Mouse (Mus musculus) left cerebral cortex, adult 9 months (tissue): ENCODE data around the gene Cipc.

ENCODE experiments used
- DNase-seq, 2 experiments: peaks; one replicate each; pipeline ENCODE4 v3.0.0; 2022; ENCODE audit warnings: low spot score in 2 of 2

Gene Cipc

GRCm38 (mm10) chr12:86960138-86960537 is 13.3 kb downstream of the Cipc start:
- no peak for DNase-seq

DNA sequence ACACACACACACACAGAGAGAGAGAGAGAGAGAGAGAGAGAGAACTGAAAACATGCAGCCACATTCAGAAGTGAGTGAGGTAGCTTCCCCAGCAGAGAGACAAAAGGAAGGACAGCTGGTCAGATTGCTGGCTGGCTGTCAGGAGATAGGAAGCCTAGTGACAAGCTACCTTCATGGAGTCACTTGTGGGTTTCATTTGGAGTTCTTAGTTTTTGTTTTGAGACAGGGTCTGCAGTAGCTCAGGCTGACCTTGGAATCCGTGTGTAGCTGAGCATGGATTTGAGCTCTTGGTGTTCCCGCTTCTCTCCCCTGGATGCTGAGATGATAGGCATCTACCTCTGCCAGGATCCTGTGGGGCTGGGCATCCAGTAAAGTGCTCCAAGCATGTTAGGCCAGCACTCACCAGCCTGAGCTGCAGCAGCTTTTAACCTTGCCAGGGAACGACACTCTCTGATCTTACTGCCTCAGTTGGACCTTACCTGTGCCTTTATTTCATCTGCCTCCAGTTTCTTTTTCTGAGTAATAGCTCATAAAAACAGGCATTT is 14.0 kb downstream of the Cipc start:
- DNase-seq = no peak

DNA sequence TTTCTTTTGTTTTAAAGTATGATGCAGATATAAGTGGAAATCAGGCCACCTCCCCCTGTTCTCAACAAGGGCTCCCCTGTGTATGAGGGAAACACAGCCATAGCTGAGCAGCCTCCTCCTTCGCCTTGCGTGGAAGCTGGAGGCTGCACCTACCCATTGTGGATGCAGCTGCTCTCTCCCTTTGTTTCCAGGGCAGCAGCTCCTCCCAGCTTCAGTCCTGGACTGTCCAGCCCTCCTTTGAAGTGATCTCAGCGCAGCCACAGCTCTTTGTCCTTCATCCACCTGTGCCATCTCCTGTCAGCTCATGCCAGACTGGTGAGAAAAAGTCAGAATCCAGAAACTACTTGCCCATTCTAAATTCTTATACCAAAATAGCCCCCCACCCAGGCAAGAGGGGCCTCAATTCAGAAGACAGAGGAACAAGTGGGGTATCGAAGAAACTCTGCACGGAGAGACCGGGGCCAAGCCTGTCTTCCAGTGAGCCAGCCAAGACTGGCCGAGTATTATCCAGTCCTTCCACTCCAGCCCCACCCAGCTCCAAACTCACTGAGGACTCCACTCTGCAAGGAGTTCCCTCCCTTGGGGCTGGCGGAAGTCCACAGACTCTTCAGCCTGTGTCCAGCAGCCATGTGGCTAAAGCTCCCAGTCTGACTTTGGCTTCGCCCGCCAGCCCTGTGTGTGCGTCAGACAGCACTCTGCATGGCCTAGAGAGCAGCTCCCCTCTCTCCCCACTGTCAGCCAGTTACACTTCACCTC is 14.9 kb downstream of the Cipc start:
- no peak for DNase-seq

GRCm38 (mm10) chr12:86964278-86965057 is 17.6 kb downstream of the Cipc start:
- no peak for DNase-seq

GRCm38 (mm10) chr12:86965237-86965799 is 18.5 kb downstream of the Cipc start:
- DNase-seq = no peak

DNA sequence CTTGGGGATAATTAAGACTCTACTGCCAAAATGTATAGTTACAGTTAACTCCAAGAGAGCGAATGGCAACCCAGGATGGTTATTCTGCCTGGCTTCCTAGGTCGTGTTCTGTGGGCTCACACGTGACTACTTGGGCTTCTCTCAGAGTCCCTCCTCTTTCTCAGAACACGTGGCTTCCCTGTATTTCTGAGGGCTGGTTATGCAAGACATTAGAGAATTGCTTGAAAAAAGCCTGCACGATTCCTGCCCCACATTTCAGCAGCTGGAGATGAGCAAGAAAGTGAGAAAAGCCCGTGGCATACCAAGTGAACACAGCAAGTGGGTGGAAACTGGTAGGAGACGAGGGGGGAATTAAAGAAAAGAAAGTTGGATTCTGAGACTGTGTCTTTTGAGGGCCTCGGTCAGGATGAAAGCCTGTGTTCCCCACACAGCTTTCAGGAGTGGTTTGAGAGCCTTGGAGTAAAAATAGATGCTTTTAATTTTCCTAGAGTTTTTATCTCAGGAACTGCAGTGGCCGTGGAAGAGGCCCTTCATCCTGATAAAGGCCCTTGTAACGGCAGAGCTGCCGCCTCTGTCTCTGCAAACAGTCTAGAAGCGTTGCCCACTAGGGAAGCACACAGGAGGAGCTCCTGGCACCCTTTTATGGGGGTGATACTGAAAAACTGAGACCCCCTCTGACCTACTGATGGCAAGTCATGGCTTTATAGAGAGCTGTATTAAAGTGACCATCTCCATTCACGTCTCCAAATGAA is 21.8 kb downstream of the Cipc start:
- DNase-seq = peak; percentile 90

- no peak for DNase-seq
Observed at GRCm38 (mm10) chr12:86969220-86969601, 22.4 kb downstream of the Cipc start.

GRCm38 (mm10) chr12:86971089-86971488 is 24.2 kb downstream of the Cipc start:
- no peak for DNase-seq

DNA sequence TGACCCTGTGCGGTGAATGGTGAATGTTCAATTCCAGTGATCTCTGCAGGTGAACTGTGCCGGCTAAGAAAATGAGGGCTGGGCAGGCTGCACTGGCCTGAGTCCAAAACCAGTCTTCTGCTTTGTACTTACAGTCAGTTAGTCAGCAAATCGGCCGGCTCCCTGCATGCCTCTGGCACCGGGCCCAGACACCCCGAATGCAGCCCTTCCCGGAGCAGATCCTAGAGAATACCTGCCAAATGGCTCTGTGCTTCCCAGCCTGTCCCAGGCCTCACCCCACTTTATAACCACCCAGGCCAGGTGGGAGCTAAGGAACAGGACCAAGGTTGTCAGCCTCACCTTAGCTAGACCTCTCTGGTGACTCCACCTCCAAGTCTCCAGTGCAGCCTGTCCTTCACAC is 26.4 kb downstream of the Cipc start:
- peak in 1 of 2 experiments; percentile 66 for DNase-seq

DNA sequence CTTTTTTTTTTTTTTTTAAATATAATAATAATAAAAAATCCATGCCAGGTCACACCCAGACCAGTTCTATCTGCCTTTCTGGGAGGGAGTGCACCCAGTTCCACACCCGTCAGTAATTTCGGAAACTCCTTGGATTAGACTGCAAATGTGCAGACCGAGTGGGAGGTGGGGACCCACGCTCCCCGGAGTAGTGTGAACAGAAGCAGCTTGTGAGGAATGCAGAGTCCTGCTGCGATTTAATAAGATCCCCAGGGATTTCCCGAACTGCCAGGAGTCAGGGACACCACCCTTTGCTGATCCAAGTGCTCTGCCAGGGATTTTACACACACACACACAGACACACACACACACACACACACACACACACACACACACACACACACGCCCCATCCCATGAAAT is 26.9 kb downstream of the Cipc start:
- peak in 1 of 2 experiments; percentile 73 for DNase-seq

DNA sequence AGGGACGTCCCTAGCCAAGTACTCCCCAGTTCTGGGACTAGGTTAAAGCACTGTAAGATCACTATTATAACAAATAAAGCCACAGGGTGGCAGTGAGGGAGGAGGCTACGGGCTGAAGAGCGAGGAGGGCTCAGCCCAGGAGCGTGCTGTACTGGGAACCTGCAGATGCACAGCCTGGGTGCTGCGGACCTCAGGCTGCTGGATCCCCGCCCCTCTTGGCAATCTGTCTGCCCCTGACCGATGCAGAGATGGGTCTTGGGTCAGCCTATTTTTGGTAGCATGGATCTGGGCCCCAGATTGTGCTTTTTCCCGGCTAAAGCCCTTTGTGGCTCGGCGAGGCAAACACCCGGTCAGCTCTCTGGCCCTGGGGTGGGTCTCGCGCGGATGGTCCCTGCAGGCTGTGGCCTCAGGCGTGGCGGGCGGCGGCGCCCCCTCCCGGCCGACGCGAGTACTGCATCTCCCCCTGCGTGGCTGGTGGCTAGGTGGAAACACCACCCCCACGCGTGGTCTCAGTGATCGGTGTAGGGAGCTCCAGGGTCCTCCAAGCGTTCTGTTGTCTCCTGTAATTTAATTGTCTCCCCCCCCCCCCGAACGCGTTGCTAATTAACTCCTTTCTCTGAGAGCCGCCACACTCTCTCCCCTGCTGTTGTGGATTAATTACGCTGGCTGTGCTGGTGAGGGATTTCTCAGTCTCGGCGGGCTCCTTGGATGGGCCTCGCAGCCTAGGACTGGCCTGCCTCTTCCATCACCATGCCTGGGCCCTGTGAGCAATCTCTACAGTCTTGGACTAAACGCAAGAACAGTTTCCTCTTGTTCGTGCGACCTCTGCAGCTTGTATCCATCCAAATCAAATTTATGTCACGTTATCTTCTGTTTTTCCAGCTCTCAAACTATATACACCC is 27.8 kb downstream of the Cipc start:
- peak in 1 of 2 experiments; percentile 73 for DNase-seq

- DNase-seq = no peak
Observed at GRCm38 (mm10) chr12:86975761-86976160, 28.9 kb downstream of the Cipc start.

- DNase-seq = no peak
Observed at GRCm38 (mm10) chr12:86976511-86977168, 29.8 kb downstream of the Cipc start.

DNA sequence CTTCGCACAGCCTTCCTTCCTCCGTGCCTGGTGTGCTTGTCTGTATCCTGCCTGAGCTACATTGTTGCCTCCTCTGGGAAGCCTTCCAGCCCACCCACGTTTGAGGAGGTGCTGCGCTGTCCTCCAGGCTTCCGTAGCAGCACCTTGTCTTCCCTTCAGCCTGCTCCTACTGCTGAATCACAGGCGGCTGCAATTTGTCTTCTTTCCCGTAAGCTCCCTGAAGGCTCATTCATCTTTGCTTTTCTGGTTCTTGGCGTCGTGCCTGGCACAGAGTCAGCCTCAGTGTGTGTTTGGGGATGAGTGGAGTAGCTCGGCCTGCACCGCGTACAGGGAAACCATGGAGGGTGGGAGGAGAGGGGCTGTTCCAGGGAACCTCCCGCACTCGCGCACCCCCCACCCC is 31.0 kb downstream of the Cipc start:
- peak; percentile 58 to 87 for DNase-seq

DNA sequence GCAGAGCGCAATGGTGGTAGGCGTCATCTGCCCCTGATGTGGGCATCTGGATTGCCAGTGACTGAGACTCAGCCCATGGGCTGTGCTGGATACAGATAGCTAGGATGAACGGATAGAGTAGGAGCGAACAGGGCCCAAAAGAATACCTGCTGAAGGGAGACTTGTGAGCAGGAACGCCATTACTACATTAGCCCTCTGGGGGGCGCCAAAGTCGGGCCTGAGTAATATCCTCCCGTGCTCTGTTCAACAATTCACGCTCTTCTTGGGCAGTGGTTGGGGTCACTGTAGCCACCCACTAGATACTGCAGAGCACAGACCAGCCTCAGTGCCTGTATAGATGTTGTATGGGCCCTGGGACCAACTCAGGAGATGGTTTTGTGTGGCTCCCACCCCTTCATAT is 34.3 kb downstream of the Cipc start:
- DNase-seq = peak in 1 of 2 experiments; percentile 52

DNA sequence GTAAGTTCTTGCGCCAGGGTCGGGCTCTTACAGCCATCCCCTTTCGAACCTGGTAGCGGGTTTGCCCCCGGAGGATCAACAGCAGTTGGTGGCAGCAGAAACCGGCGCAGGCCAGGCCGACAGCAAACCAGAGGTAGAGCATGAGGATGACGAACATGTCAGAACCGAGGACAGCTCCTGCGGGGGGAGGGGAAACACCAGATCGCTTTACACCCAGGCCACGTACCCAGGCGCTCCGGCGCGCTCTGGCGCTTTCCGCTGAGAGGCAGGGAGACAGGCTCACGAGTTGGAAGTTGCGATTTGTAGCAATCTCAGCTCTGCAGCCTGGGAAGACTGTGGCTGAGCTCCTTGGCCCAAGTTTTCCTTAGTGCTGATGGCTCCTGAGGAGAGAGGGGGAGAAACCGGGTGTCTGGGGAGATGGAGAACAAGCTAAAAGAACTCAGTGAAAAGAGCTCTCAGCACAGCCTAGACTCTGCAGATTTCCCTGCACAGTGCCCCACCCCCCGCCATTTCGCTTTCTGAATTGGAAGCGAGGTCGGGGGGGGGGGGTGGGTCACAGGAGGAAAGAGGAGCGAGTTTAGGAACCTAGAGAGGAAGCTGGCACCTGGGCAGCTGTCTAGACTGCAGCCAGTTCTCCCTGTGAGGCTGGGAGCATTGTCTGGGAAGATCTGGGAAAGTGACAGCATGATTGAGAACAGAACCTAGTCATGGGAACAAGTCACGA is 36.8 kb downstream of the Cipc start:
- peak in 1 of 2 experiments; percentile 69 for DNase-seq

- DNase-seq = no peak
Observed at GRCm38 (mm10) chr12:86984194-86984555, 37.3 kb downstream of the Cipc start.

DNA sequence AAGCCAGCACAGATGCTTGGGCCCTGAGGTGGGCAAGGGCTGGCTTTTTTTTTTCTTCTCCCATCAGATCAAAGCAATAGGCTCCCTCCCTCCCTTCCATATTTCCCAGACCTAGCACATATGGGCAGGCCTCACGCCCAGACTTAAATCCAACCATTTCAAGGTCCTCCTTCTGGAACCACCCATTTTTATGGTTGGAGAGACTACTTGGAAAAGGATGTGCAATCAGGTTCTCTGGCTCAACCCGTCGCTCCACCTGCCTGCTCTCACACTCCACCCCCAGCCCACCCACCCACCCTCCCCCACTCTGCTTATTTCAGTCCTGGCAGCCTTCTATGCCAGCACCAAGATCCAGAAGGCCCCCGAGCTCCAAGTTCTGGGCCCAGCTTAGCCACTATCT is 39.7 kb downstream of the Cipc start:
- DNase-seq = peak in 1 of 2 experiments; percentile 43

- DNase-seq = no peak
Observed at GRCm38 (mm10) chr12:86988227-86988626, 41.4 kb downstream of the Cipc start.

DNA sequence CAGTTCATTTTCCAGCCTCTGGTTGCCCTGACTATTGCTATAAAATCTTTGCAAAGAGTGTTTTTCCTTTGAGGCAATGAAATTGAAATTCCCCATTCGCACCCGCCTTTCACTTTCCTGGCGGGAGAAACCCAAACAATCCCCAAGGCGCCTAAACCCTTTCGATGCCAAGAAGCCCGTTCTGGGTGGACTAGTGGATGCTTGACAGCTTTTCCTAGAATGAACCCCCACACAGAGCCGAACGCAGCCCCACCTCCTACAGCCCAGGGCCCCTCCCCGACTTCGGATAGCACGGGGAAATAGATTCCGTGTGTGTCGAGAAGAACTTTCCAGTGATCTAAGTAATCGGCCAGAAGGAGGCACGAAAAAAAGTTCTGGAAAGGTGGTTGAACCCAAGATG is 42.5 kb downstream of the Cipc start:
- DNase-seq = peak in 1 of 2 experiments; percentile 41
